Mouse (Mus musculus) forebrain, embryonic 11.5 days (tissue): ENCODE measurements at regions not wholly inside any gene's neighbourhood (a gene's known extent, or its start where the extent isn't known, plus 50 kb on each side); places are given as distances from the start of the nearest gene placed in this dataset.

Experiments used
- ATAC-seq: fragments of 200-750 bp; cut with Nextera tagmentation; replicated peaks from 2 replicates; pipeline ENCODE4 v1.8.0; 2017; ENCODE audit warnings: moderate TSS enrichment; ENCODE audit not compliant: low FRiP score
- DNase-seq: peaks from one replicate; pipeline ENCODE4 v3.0.0-alpha.2; 2017; ENCODE audit warnings: low spot score
- H3K27ac ChIP-seq: fragments of 300-500 bp; sonication (generic); 2 replicates; pipeline ENCODE4 v1.5.1; 2014; ENCODE audit warnings: low read depth, low read length
- H3K27me3 ChIP-seq: fragments of 300-500 bp; sonication (generic); 2 replicates; pipeline ENCODE4 v1.6.1; 2014; ENCODE audit warnings: mild to moderate bottlenecking, low read length, mixed read lengths; ENCODE audit not compliant: control insufficient read depth, insufficient read depth
- H3K36me3 ChIP-seq: fragments of 300-500 bp; sonication (generic); 2 replicates; pipeline ENCODE4 v1.6.1; 2014; ENCODE audit warnings: mild to moderate bottlenecking, low read length, moderate library complexity, mixed read lengths; ENCODE audit not compliant: control insufficient read depth, insufficient read depth
- H3K4me1 ChIP-seq: fragments of 300-500 bp; sonication (generic); replicated peaks from 2 replicates; pipeline ENCODE4 v1.6.1; 2014; ENCODE audit warnings: low read length, mixed read lengths; ENCODE audit not compliant: control insufficient read depth, insufficient read depth
- H3K4me2 ChIP-seq: fragments of 300-500 bp; sonication (generic); 2 replicates; pipeline ENCODE4 v1.6.1; 2014; ENCODE audit warnings: low read depth, mild to moderate bottlenecking, low read length, moderate library complexity, mixed read lengths; ENCODE audit not compliant: severe bottlenecking
- H3K4me3 ChIP-seq: fragments of 300-500 bp; sonication (generic); 2 replicates; pipeline ENCODE4 v1.5.1; 2014; ENCODE audit warnings: low read depth, low read length
- H3K9ac ChIP-seq: fragments of 300-500 bp; sonication (generic); 2 replicates; pipeline ENCODE4 v1.6.1; 2014; ENCODE audit warnings: low read length
- H3K9me3 ChIP-seq: fragments of 300-500 bp; sonication (generic); 2 replicates; pipeline ENCODE4 v1.6.1; 2016; ENCODE audit warnings: low read length, mixed read lengths; ENCODE audit not compliant: control insufficient read depth
- WGBS: fragments of 180-500 bp; shearing (Covaris S2); extraction: QIAGEN DNeasy Blood & Tissue Kit; methylation state at CpG from one replicate; pipeline ENCODE4 v1.1.7; 2014; 5-methylcytosine and 5-hydroxymethylcytosine counted together

DNA sequence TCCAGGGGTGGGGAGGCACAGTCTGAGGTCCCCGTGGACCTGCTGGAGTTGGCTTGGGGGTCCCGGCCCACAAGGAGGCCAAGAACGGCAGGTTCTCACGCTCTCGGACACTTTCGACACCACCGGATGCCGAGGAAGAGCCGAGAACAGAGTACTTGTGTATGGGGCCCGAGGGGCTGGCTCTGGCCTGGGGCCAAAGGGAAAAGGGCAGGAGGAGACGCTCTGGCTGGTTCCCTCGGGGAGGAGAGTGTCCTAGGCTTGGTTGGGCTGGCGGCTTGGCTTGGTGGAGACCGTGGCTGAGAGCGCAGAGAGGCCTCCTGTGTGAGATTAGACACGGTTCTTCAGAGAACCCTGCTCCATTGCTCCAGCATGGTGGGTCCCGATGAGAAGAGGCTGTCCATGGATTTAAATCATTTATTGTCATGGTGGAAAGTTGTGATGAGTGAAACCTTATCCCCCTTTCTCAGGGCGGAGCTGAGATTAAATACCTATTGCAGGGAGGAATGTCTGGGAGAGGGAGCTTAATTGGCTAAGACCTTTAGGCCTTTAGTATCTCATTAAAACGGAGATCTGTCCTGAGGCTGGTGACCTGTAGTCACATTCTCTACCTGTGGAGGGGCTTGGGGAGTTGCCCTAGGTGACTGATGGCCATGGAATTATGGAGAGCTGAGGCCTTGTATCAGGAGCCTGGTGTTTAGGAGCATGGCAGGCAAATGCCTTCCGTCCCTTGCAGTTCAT lies 244.1 kb downstream of the Enc1 start:
- WGBS, result 90% methylated on average over 20 of the region's 20 CpGs
- peaks cover 3% of the 10 kb centered on the region; the same call in 1 of the 2 replicates for H3K4me1 ChIP-seq
- H3K9ac ChIP-seq, result no peak overlapping the region
- no peaks in the 10 kb centered on the region for H3K36me3 ChIP-seq
- no peaks in the 10 kb centered on the region for H3K27me3 ChIP-seq
- H3K4me2 ChIP-seq, result no peak overlapping the region
- no peaks in the 10 kb centered on the region for H3K9me3 ChIP-seq
- no peak overlapping the region for H3K27ac ChIP-seq
- H3K4me3 ChIP-seq, result no peak overlapping the region
- ATAC-seq (no peak), DNase-seq (no peak)

DNA sequence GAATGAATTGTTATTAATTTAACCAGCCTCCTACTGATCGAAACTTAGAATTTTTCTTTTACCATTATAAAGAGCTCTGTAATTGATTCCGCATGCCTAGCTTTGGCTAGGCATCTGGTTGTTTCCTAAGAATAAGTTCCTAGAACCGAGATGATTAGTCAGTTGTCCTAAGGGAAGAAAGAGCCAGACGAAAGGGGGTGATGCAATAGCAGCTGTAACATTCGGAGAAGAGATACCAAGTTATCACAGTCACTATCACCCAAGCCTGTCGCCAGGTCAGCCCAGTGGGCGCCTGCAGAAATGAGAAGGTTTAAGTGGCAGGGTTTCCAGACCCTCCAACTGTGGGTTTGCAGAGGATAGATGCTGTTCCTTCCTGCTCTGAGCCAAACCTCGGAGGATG lies 242.8 kb downstream of the Enc1 start:
- Histone ChIP-seq H3K9ac (no peak overlapping the region), H3K4me3 (no peak overlapping the region), H3K9me3 (no peaks in the 10 kb centered on the region), H3K27ac (no peak overlapping the region), H3K4me1 (no peaks in the 10 kb centered on the region; the same call in 1 of the 2 replicates), H3K27me3 (no peaks in the 10 kb centered on the region), H3K4me2 (no peak overlapping the region), H3K36me3 (no peaks in the 10 kb centered on the region)
- DNase-seq, result no peak
- 75% methylated on average over 8 of the region's 8 CpGs for WGBS
- ATAC-seq, result no peak

GRCm38 (mm10) chr13:97482439-97482946 lies 241.6 kb downstream of the Enc1 start:
- Histone ChIP-seq H3K36me3 (no peaks in the 10 kb centered on the region), H3K4me1 (no peaks in the 10 kb centered on the region), H3K27me3 (no peaks in the 10 kb centered on the region), H3K27ac (no peak overlapping the region), H3K9me3 (no peaks in the 10 kb centered on the region), H3K4me2 (no peak overlapping the region), H3K4me3 (no peak overlapping the region), H3K9ac (no peak overlapping the region)
- 98% methylated on average over 3 of the region's 3 CpGs for WGBS
- ATAC-seq (no peak), DNase-seq (no peak)

DNA sequence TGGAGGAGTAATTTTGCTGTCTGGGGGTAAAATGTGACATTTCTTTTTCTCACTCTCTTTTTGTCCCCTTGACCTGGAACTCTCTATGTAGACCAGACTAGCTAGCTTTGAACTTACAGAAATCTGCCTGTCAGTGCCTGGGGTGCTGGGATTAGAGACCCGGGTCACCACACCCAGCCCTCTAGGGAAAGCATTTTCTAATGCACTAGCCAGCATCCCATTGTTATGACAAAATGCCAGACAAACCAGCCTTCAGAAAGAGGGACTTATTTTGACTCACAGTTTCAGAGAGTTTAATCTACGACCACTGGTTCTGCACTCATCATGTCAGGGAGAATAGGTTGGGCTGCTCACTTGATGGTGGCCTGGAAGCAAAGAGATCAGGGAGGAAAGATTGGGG lies 240.4 kb downstream of the Enc1 start:
- DNase-seq, result no peak
- Histone ChIP-seq H3K9ac (no peak overlapping the region), H3K27me3 (no peaks in the 10 kb centered on the region), H3K4me1 (no peaks in the 10 kb centered on the region), H3K4me3 (no peak overlapping the region), H3K9me3 (no peaks in the 10 kb centered on the region), H3K4me2 (no peak overlapping the region), H3K36me3 (no peaks in the 10 kb centered on the region), H3K27ac (no peak overlapping the region)
- 84% methylated on average over 2 of the region's 2 CpGs for WGBS
- ATAC-seq, result no peak

- 91% methylated on average over 10 of the region's 10 CpGs for WGBS
- no peak overlapping the region for H3K4me2 ChIP-seq
- no peak overlapping the region for H3K4me3 ChIP-seq
- DNase-seq, result no peak
- no peaks in the 10 kb centered on the region for H3K9me3 ChIP-seq
- H3K9ac ChIP-seq, result no peak overlapping the region
- no peaks in the 10 kb centered on the region for H3K27me3 ChIP-seq
- ATAC-seq, result no peak
- no peaks in the 10 kb centered on the region for H3K36me3 ChIP-seq
- H3K27ac ChIP-seq, result no peak overlapping the region
- no peaks in the 10 kb centered on the region for H3K4me1 ChIP-seq
Measured at GRCm38 (mm10) chr13:97479066-97479586, 238.2 kb downstream of the Enc1 start.

DNA sequence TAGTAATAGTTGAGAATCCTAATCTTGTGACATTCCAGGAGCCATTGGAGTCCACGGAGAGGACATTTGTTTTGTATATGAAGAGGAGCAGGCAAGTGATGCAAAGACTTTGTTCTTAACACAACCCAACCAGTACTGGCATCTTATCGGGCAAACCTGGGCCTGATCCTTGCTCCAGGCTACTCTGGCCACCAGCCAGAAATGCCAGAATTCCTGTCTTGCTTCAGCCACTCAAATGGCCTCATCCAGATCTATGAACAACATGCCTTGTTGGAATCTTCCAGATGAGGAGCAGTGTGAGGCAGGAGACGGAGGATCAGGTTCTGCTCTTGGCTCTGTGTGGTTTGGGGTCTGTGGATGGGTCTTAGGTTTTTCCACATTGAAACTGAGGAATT lies 233.1 kb downstream of the Enc1 start:
- Histone ChIP-seq H3K9me3 (no peaks in the 10 kb centered on the region), H3K27me3 (no peaks in the 10 kb centered on the region), H3K36me3 (no peaks in the 10 kb centered on the region), H3K4me1 (peaks cover 3% of the 10 kb centered on the region; the same call in 1 of the 2 replicates), H3K4me2 (no peak overlapping the region), H3K9ac (no peak overlapping the region), H3K4me3 (no peak overlapping the region), H3K27ac (no peak overlapping the region)
- WGBS, result 92% methylated on average over 3 of the region's 3 CpGs
- DNase-seq, result no peak
- no peak for ATAC-seq

GRCm38 (mm10) chr13:97473256-97473970 lies 232.5 kb downstream of the Enc1 start:
- Histone ChIP-seq H3K36me3 (no peaks in the 10 kb centered on the region), H3K27me3 (no peaks in the 10 kb centered on the region), H3K4me1 (peaks cover 3% of the 10 kb centered on the region; the same call in 1 of the 2 replicates), H3K9me3 (no peaks in the 10 kb centered on the region), H3K9ac (no peak overlapping the region), H3K4me2 (no peak overlapping the region), H3K27ac (no peak overlapping the region), H3K4me3 (no peak overlapping the region)
- 90% methylated on average over 7 of the region's 7 CpGs for WGBS
- no peak for DNase-seq
- no peak for ATAC-seq

- Histone ChIP-seq H3K9ac (no peak overlapping the region), H3K9me3 (no peaks in the 10 kb centered on the region), H3K4me2 (no peak overlapping the region), H3K4me3 (no peak overlapping the region), H3K27ac (no peak overlapping the region), H3K36me3 (no peaks in the 10 kb centered on the region), H3K4me1 (peaks cover 3% of the 10 kb centered on the region; the same call in 1 of the 2 replicates), H3K27me3 (no peaks in the 10 kb centered on the region)
- DNase-seq (no peak), ATAC-seq (no peak)
- 76% methylated on average over 10 of the region's 10 CpGs for WGBS
Measured at GRCm38 (mm10) chr13:97469999-97470398, 229.1 kb downstream of the Enc1 start.
